Mouse (Mus musculus): Measurements from ENCODE around the gene Lrrc8c.
A peak's percentile ranks its signal among the peaks of the same experiment; 100 is the strongest.
"Not testable (repeated sequence)": the region's sequence is repeated elsewhere in the genome, so short reads cannot be mapped to it uniquely, and the experiment has no call there.

Gene Lrrc8c

GRCm38 (mm10) chr5:105635576-105635975, 116.4 kb downstream of the Lrrc8c start:
- DNase-seq (ENCODE audit: low read depth in 1 of 2, low spot score in 2 of 2) = no peak

GRCm38 (mm10) chr5:105636484-105637191, 117.5 kb downstream of the Lrrc8c start:
- DNase-seq (ENCODE audit: low read depth in 1 of 2, low spot score in 2 of 2) = no peak

- DNase-seq (ENCODE audit: low read depth in 1 of 2, low spot score in 2 of 2) = not testable (repeated sequence)
Measured at GRCm38 (mm10) chr5:105638266-105638665, 119.1 kb downstream of the Lrrc8c start.

GRCm38 (mm10) chr5:105638916-105639315, 119.7 kb downstream of the Lrrc8c start:
- no peak for DNase-seq (ENCODE audit: low read depth in 1 of 2, low spot score in 2 of 2)

GRCm38 (mm10) chr5:105639363-105639762, 120.2 kb downstream of the Lrrc8c start:
- no peak for DNase-seq (ENCODE audit: low read depth in 1 of 2, low spot score in 2 of 2)

DNA sequence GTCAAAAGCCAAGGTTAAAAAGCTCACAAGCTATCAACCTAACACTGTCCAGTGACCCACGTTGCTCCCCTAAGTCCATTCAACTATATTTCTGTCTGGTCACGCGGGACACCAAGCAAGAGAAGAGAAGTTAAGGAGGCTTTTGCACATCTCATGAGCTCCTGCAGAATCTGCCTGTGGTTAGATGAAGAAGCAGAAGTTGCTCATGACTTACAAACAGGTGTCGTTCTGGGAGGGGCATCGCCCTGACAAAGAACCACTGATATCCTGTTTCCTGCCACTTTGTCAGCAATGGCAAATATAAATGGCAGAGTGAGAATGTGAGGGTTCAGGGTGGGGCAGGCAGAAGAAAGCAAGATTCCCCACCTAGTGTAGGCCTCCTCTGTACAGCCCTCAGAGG, 123.3 kb downstream of the Lrrc8c start:
- DNase-seq (ENCODE audit: low read depth in 1 of 2, low spot score in 2 of 2) = no peak

- DNase-seq (ENCODE audit: low read depth in 1 of 2, low spot score in 2 of 2) = no peak
Measured at GRCm38 (mm10) chr5:105643276-105643675, 124.1 kb downstream of the Lrrc8c start.

DNA sequence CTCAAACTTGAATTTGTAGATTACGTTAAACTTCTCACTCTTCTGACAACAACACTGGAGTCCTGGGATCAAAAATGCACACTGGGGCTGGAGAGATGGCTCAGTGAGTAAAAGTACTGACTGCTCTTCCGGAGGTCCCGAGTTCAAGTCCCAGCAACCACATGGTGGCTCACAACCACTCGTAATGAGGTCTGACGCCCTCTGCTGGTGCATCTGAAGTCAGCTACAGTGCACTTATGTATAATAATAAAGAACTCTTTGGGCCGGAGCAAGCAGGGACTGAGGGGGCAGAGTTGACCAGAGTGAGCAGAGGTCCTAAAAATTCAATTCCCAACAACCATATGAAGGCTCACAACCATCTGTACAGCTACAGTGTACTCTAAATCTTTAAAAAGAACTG, 125.0 kb downstream of the Lrrc8c start:
- no peak for DNase-seq (ENCODE audit: low read depth in 1 of 2, low spot score in 2 of 2)

GRCm38 (mm10) chr5:105647094-105647493, 127.9 kb downstream of the Lrrc8c start:
- DNase-seq (ENCODE audit: low read depth in 1 of 2, low spot score in 2 of 2) = no peak

- peak in 1 of 2 experiments; percentile 54 for DNase-seq (ENCODE audit: low read depth in 1 of 2, low spot score in 2 of 2)
Measured at GRCm38 (mm10) chr5:105648648-105649287, 129.6 kb downstream of the Lrrc8c start.

DNA sequence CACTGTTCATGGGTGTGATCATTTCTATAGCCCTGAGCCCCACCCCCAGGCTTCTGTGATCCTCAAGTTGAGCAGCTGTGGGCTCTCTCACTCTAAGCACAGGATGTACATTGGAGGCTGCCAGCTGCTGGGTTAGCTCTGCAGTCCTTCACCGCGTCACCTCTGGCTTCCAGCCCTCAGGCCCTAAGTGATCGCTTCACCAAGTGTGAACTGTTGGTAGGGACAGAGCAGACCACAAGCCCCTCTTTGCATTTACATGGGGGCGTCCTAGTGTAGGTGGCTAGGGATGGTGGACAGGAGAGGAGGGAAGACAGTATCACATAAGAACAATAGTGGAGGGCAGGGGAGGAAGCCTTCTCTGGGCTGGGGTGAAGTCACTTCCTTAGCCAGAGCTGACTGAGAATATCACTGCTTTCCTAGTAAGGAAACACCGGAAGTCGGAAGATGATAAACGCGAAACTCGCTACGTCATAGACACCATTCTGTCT, 130.4 kb downstream of the Lrrc8c start:
- no peak for DNase-seq (ENCODE audit: low read depth in 1 of 2, low spot score in 2 of 2)

- no peak for DNase-seq (ENCODE audit: low read depth in 1 of 2, low spot score in 2 of 2)
Measured at GRCm38 (mm10) chr5:105650728-105651479, 131.7 kb downstream of the Lrrc8c start.

DNA sequence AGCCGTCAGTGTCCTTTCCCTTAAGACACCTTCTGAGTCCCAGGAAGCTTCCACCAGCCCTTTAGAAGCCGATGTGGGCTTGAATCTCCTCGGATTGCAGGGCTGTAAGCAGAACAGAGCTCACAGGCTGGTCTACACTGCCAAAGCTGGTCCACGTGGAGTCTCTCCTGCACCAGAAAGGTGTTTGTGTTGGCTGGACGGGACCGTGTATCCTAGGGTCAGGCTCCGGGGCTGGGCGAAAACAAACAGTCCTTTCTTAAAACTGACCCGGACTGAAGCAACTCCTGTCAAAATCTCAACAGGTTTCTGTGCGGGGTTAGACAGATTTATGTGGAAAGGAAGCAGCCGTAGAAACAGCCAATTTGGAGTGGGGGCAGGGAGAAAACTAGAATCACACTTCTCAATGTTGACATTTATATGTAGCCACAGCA, 132.4 kb downstream of the Lrrc8c start:
- DNase-seq (ENCODE audit: low read depth in 1 of 2, low spot score in 2 of 2) = no peak

DNA sequence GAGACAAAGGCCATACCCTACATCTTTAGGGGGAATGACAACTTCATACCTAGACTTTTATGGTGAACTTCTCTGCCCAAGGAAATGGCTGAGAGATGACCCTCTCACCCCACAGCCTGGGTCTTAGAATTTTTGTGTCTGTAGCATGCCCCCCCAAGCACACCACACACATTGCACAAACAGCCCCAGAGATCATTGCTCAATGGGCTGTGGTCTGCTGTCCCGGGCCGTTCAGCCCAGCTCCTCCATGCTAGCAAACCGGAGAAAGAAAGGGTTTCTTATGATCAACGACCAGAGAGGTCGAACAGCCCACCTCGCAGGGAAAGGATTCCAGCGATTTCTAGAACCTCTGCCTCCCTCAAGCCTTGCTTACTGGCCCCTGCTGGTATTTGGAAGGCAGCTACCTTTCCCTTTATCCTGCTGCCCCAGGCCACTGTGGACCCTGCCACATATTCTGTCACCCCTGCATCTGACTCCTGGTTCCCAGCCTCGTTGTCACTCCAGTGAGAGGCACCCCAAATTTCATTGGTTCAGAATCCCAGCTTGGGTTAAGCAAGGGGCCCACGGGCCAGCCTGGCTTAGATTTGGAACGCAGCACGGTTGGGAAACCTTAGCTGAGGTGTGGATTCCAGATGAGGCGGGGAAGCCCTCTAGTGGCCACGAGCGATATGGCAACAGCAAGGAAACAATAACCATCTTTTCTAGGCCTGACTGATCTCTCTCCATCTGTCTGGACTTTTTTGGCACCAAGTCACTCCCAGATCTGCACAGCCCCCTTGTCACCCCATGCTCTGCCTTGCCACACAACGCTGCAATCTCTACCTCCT, 135.3 kb downstream of the Lrrc8c start:
- DNase-seq (ENCODE audit: low read depth in 1 of 2, low spot score in 2 of 2) = peak; percentile 57 to 79

DNA sequence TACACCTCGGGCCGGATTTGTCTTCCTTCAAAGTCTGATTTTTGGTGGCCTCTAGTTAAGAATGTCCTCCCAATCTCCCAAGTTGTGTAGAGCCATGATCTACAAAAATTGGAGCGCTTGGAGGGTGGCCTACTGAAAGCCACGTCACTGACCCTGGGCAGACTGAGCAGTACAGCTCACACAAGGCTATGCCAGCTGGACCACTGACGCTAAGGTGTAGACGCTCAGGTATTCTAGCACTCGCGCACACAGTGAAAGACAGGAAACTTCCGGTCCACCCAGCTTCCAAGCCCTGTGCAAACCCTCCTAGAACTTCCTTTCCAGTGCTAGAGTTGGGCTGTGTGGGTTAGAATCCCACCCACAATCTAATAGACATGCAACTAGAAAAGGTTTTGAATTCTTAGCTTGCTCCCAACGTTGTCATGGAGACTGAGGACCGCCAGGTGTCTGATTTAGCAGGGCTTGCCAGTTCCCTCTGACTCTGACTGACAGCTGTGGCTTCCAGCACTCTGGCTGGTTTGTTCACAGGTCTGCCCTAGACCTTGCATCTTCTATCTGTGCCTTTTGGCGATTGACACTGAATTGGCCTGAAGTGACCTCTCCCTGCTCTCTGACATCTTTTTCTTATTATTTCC, 136.0 kb downstream of the Lrrc8c start:
- no peak for DNase-seq (ENCODE audit: low read depth in 1 of 2, low spot score in 2 of 2)

DNA sequence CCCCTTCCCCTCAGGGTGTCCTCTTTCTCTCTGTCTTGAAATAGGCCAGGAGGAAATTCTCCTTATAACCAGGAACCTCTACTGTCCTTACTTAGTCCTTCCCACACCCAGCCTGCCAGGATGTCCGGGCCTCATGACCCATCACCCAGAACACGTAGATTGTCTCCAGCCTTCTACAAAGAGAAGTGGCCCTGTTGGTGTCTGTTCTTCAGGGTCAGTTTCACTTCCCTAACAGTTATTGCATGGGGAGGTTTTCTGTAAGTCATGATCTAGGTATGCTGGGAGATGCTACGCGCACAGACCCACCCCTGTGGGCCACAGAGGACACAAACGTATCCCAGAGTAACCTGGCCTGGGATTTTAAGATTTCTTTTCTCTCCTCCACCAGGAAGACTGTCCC, 142.7 kb downstream of the Lrrc8c start:
- peak; percentile 68 to 73 for DNase-seq (ENCODE audit: low read depth in 1 of 2, low spot score in 2 of 2)
